Mouse (Mus musculus) spleen, embryonic (tissue): ENCODE measurements at regions not wholly inside any gene's neighbourhood (a gene's known extent, or its start where the extent isn't known, plus 50 kb on each side); places are given as distances from the start of the nearest gene placed in this dataset.

Source experiments
- CTCF ChIA-PET: fragments of 350-600 bp; sonication (Branson Sonifier 250); formaldehyde crosslinking; loops from one replicate; lab custom pipeline; 2022; lab: Charles Lee

GRCm38 (mm10) chr1:35715931-35716330 is 352.3 kb upstream of the Hs6st1 start:
- CTCF ChIA-PET = interaction anchor here (0.6 kb wide), 1 partner anchor 12 kb away, joined by 4 read pairs; no protein-coding TSS in a partner anchor

- CTCF ChIA-PET = no interaction called here
Measured at GRCm38 (mm10) chr1:35717166-35717565, 351.0 kb upstream of the Hs6st1 start.

- CTCF ChIA-PET = no interaction called here
Measured at GRCm38 (mm10) chr1:35717659-35718058, 350.5 kb upstream of the Hs6st1 start.

- CTCF ChIA-PET = no interaction called here
Measured at GRCm38 (mm10) chr1:35720063-35720462, 348.1 kb upstream of the Hs6st1 start.

GRCm38 (mm10) chr1:35724366-35724900 is 343.8 kb upstream of the Hs6st1 start:
- CTCF ChIA-PET = interaction anchor here (1.0 kb wide), 1 partner anchor 31 kb away, joined by 3 read pairs; no protein-coding TSS in a partner anchor

GRCm38 (mm10) chr1:35726596-35726995 is 341.6 kb upstream of the Hs6st1 start:
- CTCF ChIA-PET = interaction anchor here (0.5 to 1.2 kb wide), 2 partner anchors 27 to 551 kb away, joined by 4 to 9 read pairs; no protein-coding TSS in a partner anchor

- CTCF ChIA-PET = interaction anchor here (0.5 to 0.6 kb wide), 2 partner anchors 26 to 721 kb away, joined by 3 to 4 read pairs; no protein-coding TSS in a partner anchor
Measured at GRCm38 (mm10) chr1:35727310-35727990, 340.8 kb upstream of the Hs6st1 start.

- CTCF ChIA-PET = no interaction called here
Measured at GRCm38 (mm10) chr1:35729785-35730295, 338.4 kb upstream of the Hs6st1 start.

GRCm38 (mm10) chr1:35730309-35730708 is 337.9 kb upstream of the Hs6st1 start:
- CTCF ChIA-PET = no interaction called here

GRCm38 (mm10) chr1:35736247-35736646 is 332.0 kb upstream of the Hs6st1 start:
- CTCF ChIA-PET = no interaction called here

GRCm38 (mm10) chr1:35749603-35750002 is 318.6 kb upstream of the Hs6st1 start:
- CTCF ChIA-PET = no interaction called here

- CTCF ChIA-PET = no interaction called here
Measured at GRCm38 (mm10) chr1:35750092-35750521, 318.1 kb upstream of the Hs6st1 start.

GRCm38 (mm10) chr1:35752636-35753035 is 315.6 kb upstream of the Hs6st1 start:
- CTCF ChIA-PET = no interaction called here

GRCm38 (mm10) chr1:35754170-35754569 is 314.0 kb upstream of the Hs6st1 start:
- CTCF ChIA-PET = interaction anchor here (0.6 kb wide), 1 partner anchor 27 kb away, joined by 4 read pairs; no protein-coding TSS in a partner anchor

- CTCF ChIA-PET = no interaction called here
Measured at GRCm38 (mm10) chr1:35759010-35759409, 309.2 kb upstream of the Hs6st1 start.

- CTCF ChIA-PET = no interaction called here
Measured at GRCm38 (mm10) chr1:35759600-35759999, 308.6 kb upstream of the Hs6st1 start.

- CTCF ChIA-PET = interaction anchor here (0.5 kb wide), 1 partner anchor 59 kb away, joined by 6 read pairs; no protein-coding TSS in a partner anchor
Measured at GRCm38 (mm10) chr1:35763051-35763450, 305.1 kb upstream of the Hs6st1 start.

- CTCF ChIA-PET = interaction anchor here (0.5 kb wide), 1 partner anchor 59 kb away, joined by 6 read pairs; no protein-coding TSS in a partner anchor
Measured at GRCm38 (mm10) chr1:35763456-35763855, 304.7 kb upstream of the Hs6st1 start.

GRCm38 (mm10) chr1:35764068-35764467 is 304.1 kb upstream of the Hs6st1 start:
- CTCF ChIA-PET = no interaction called here

- CTCF ChIA-PET = no interaction called here
Measured at GRCm38 (mm10) chr1:35765692-35766091, 302.5 kb upstream of the Hs6st1 start.

GRCm38 (mm10) chr1:35766271-35766670 is 301.9 kb upstream of the Hs6st1 start:
- CTCF ChIA-PET = no interaction called here

- CTCF ChIA-PET = no interaction called here
Measured at GRCm38 (mm10) chr1:35772567-35772966, 295.6 kb upstream of the Hs6st1 start.

GRCm38 (mm10) chr1:35774566-35774965 is 293.6 kb upstream of the Hs6st1 start:
- CTCF ChIA-PET = no interaction called here
